Mouse (Mus musculus): Measurements from ENCODE around the gene Nfe2l2. TPM values are rescaled to one million over a fixed set of nuclear protein-coding genes. Genes with fewer than 3 reads are reported as not detected.

The Nfe2l2 gene
- polyA plus RNA-seq, 1 experiment from 2014 or later = 52.9 TPM

DNA sequence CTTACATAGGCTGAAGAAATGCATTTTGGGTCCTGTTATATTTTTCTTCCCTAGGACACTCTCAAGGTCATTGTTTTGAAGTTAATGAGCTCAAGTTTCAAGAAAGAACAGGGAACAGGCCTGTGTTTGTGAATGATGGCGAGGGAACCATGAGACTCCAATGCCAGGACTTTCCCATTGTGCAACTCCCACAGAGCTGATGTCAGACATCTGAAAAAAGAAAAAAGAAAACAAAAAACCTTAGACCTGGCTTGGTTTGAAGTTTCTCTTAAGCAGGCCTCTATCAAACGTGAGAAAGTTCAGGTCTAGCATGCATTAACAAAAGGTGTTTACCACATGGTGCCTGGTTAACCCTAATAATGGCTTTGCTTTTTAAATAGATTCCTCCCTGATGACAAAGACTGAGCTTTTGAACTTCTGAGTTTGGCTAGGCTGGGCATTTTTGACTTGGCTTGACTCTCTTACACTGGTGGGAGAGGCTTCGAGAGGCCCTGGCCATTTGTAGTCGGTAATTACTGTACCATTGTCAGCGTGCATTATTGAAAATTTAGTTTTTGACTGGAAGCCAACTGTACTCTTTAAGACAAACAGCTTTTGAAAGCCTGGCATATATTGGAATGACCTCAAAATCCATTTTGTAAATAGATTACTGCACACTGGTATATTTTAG is 29.9 kb upstream of the Nfe2l2 start:
- ATAC-seq (ENCODE audit: low read depth) (no peak), DNase-seq (ENCODE audit: low spot score) (no peak)
- H3K9ac ChIP-seq (ENCODE audit: low read depth, low read length) = no peak overlapping the region
- H3K27ac ChIP-seq (replicated peaks; ENCODE audit: low read depth, low read length) = no peak overlapping the region
- H3K27me3 ChIP-seq (replicated peaks; ENCODE audit: control insufficient read depth, insufficient read depth, low read length) = no peaks in the 10 kb centered on the region
- no peaks in the 10 kb centered on the region for H3K9me3 ChIP-seq (ENCODE audit: control insufficient read depth, low read length)
- no peak overlapping the region for H3K4me3 ChIP-seq (ENCODE audit: low read depth, low read length)
- no peaks in the 10 kb centered on the region for H3K4me1 ChIP-seq (ENCODE audit: control insufficient read depth, insufficient read depth, low read length)
- WGBS = 65% methylated on average over 5 of the region's 5 CpGs
- no peaks in the 10 kb centered on the region for H3K36me3 ChIP-seq (ENCODE audit: control insufficient read depth, insufficient read depth, low read length)
- H3K4me2 ChIP-seq (ENCODE audit: low read depth, low read length) = no peak overlapping the region

DNA sequence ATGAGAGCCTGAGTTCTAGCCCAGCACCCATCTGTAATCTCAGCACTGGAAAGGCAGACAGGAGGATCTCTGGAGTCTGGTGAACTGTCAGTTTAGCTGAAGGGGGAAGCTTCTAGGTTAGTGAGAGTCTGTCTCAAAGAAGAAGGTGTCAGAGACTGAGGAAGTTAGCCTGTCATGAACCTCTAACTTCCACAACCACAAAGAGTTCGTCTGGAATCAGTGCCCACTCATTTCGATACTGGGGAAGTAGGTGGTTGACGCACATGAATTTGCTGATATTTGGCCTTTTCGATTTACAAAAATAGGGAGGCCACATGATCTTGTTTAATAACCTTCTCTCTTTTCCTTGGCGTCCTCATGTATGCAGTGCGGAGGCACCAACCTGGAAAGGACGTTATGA is 28.7 kb upstream of the Nfe2l2 start:
- no peak overlapping the region for H3K4me3 ChIP-seq (ENCODE audit: low read depth, low read length)
- no peak overlapping the region for H3K27ac ChIP-seq (replicated peaks; ENCODE audit: low read depth, low read length)
- no peak for DNase-seq (ENCODE audit: low spot score)
- no peak for ATAC-seq (ENCODE audit: low read depth)
- no peak overlapping the region for H3K9ac ChIP-seq (ENCODE audit: low read depth, low read length)
- no peaks in the 10 kb centered on the region for H3K4me1 ChIP-seq (ENCODE audit: control insufficient read depth, insufficient read depth, low read length)
- 88% methylated on average over 7 of the region's 7 CpGs for WGBS
- H3K4me2 ChIP-seq (ENCODE audit: low read depth, low read length) = no peak overlapping the region
- no peaks in the 10 kb centered on the region for H3K9me3 ChIP-seq (ENCODE audit: control insufficient read depth, low read length)
- no peaks in the 10 kb centered on the region for H3K36me3 ChIP-seq (ENCODE audit: control insufficient read depth, insufficient read depth, low read length)
- H3K27me3 ChIP-seq (replicated peaks; ENCODE audit: control insufficient read depth, insufficient read depth, low read length) = no peaks in the 10 kb centered on the region

DNA sequence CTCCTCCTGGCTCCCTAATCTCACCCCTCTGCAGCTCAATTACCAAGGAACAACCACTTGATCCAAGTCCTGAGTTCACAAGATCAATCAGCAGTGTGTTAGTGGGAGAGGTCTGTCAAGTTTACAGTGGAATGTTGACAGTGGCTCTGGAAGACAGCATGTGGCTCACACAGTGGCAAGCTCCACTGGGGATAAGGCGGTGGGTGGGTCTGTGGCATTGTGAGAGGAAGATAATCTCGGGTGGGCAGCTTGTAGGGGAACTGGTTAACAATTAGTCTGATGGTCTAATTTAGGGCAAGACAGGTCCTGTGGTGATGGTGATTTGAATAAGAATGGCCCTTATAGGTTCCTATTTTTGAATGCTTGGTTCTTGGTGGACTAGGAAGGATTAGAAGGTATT is 27.5 kb upstream of the Nfe2l2 start:
- H3K4me3 ChIP-seq (ENCODE audit: low read depth, low read length) = no peak overlapping the region
- H3K9ac ChIP-seq (ENCODE audit: low read depth, low read length) = no peak overlapping the region
- ATAC-seq (ENCODE audit: low read depth) (no peak), DNase-seq (ENCODE audit: low spot score) (no peak)
- H3K4me2 ChIP-seq (ENCODE audit: low read depth, low read length) = no peak overlapping the region
- H3K27me3 ChIP-seq (replicated peaks; ENCODE audit: control insufficient read depth, insufficient read depth, low read length) = no peaks in the 10 kb centered on the region
- no peak overlapping the region for H3K27ac ChIP-seq (replicated peaks; ENCODE audit: low read depth, low read length)
- WGBS = 68% methylated on average over 2 of the region's 2 CpGs
- H3K9me3 ChIP-seq (ENCODE audit: control insufficient read depth, low read length) = no peaks in the 10 kb centered on the region
- H3K36me3 ChIP-seq (ENCODE audit: control insufficient read depth, insufficient read depth, low read length) = no peaks in the 10 kb centered on the region
- no peaks in the 10 kb centered on the region for H3K4me1 ChIP-seq (ENCODE audit: control insufficient read depth, insufficient read depth, low read length)

- H3K27me3 ChIP-seq (replicated peaks; ENCODE audit: control insufficient read depth, insufficient read depth, low read length) = no peaks in the 10 kb centered on the region
- no peaks in the 10 kb centered on the region for H3K9me3 ChIP-seq (ENCODE audit: control insufficient read depth, low read length)
- no peak overlapping the region for H3K27ac ChIP-seq (replicated peaks; ENCODE audit: low read depth, low read length)
- no peak for DNase-seq (ENCODE audit: low spot score)
- H3K4me2 ChIP-seq (ENCODE audit: low read depth, low read length) = no peak overlapping the region
- no peaks in the 10 kb centered on the region for H3K36me3 ChIP-seq (ENCODE audit: control insufficient read depth, insufficient read depth, low read length)
- H3K9ac ChIP-seq (ENCODE audit: low read depth, low read length) = no peak overlapping the region
- WGBS = 78% methylated on average over 5 of the region's 5 CpGs
- H3K4me3 ChIP-seq (ENCODE audit: low read depth, low read length) = no peak overlapping the region
- no peaks in the 10 kb centered on the region for H3K4me1 ChIP-seq (ENCODE audit: control insufficient read depth, insufficient read depth, low read length)
- no peak for ATAC-seq (ENCODE audit: low read depth)
Measured at GRCm38 (mm10) chr2:75731233-75731651, 26.8 kb upstream of the Nfe2l2 start.

- no peak for ATAC-seq (ENCODE audit: low read depth)
- H3K4me3 ChIP-seq (ENCODE audit: low read depth, low read length) = no peak overlapping the region
- no peaks in the 10 kb centered on the region for H3K9me3 ChIP-seq (ENCODE audit: control insufficient read depth, low read length)
- H3K27me3 ChIP-seq (replicated peaks; ENCODE audit: control insufficient read depth, insufficient read depth, low read length) = no peaks in the 10 kb centered on the region
- H3K9ac ChIP-seq (ENCODE audit: low read depth, low read length) = no peak overlapping the region
- no peaks in the 10 kb centered on the region for H3K36me3 ChIP-seq (ENCODE audit: control insufficient read depth, insufficient read depth, low read length)
- WGBS = 84% methylated on average over 10 of the region's 10 CpGs
- no peaks in the 10 kb centered on the region for H3K4me1 ChIP-seq (ENCODE audit: control insufficient read depth, insufficient read depth, low read length)
- DNase-seq (ENCODE audit: low spot score) = no peak
- H3K4me2 ChIP-seq (ENCODE audit: low read depth, low read length) = no peak overlapping the region
- no peak overlapping the region for H3K27ac ChIP-seq (replicated peaks; ENCODE audit: low read depth, low read length)
Measured at GRCm38 (mm10) chr2:75730052-75730451, 25.6 kb upstream of the Nfe2l2 start.

GRCm38 (mm10) chr2:75724863-75725445 is 20.5 kb upstream of the Nfe2l2 start:
- Histone ChIP-seq H3K9ac (ENCODE audit: low read depth, low read length) (no peak overlapping the region), H3K27ac (replicated peaks; ENCODE audit: low read depth, low read length) (no peak overlapping the region), H3K4me1 (ENCODE audit: control insufficient read depth, insufficient read depth, low read length) (no peaks in the 10 kb centered on the region), H3K36me3 (ENCODE audit: control insufficient read depth, insufficient read depth, low read length) (no peaks in the 10 kb centered on the region), H3K4me2 (ENCODE audit: low read depth, low read length) (no peak overlapping the region), H3K9me3 (ENCODE audit: control insufficient read depth, low read length) (no peaks in the 10 kb centered on the region), H3K27me3 (replicated peaks; ENCODE audit: control insufficient read depth, insufficient read depth, low read length) (no peaks in the 10 kb centered on the region), H3K4me3 (ENCODE audit: low read depth, low read length) (no peak overlapping the region)
- DNase-seq (ENCODE audit: low spot score) (no peak), ATAC-seq (ENCODE audit: low read depth) (no peak)
- 71% methylated on average over 5 of the region's 5 CpGs for WGBS

DNA sequence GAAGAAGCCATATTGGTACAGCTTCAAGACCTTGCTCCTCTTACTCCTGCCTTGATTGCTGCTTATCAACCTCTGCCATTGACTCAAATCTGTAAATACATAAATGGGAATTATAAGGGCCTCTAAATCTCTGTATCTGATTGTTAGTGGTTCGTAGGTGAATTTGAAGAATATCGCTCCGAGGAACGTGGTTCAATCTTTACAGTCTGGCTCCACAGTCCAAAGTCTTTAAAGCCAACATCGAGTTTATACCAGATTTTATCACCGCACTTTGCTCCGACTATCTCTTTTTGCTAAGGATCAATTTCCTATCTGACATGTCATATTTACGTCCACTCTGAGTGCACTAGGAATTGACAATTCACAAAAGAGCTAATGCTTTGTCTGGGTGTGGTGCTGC is 19.0 kb upstream of the Nfe2l2 start:
- no peaks in the 10 kb centered on the region for H3K27me3 ChIP-seq (replicated peaks; ENCODE audit: control insufficient read depth, insufficient read depth, low read length)
- no peaks in the 10 kb centered on the region for H3K9me3 ChIP-seq (ENCODE audit: control insufficient read depth, low read length)
- DNase-seq (ENCODE audit: low spot score) = no peak
- H3K27ac ChIP-seq (replicated peaks; ENCODE audit: low read depth, low read length) = no peak overlapping the region
- ATAC-seq (ENCODE audit: low read depth) = no peak
- H3K4me2 ChIP-seq (ENCODE audit: low read depth, low read length) = no peak overlapping the region
- no peak overlapping the region for H3K4me3 ChIP-seq (ENCODE audit: low read depth, low read length)
- H3K4me1 ChIP-seq (ENCODE audit: control insufficient read depth, insufficient read depth, low read length) = no peaks in the 10 kb centered on the region
- WGBS = 92% methylated on average over 8 of the region's 8 CpGs
- no peaks in the 10 kb centered on the region for H3K36me3 ChIP-seq (ENCODE audit: control insufficient read depth, insufficient read depth, low read length)
- H3K9ac ChIP-seq (ENCODE audit: low read depth, low read length) = no peak overlapping the region

GRCm38 (mm10) chr2:75722893-75723292 is 18.5 kb upstream of the Nfe2l2 start:
- Histone ChIP-seq H3K9me3 (ENCODE audit: control insufficient read depth, low read length) (no peaks in the 10 kb centered on the region), H3K4me1 (ENCODE audit: control insufficient read depth, insufficient read depth, low read length) (no peaks in the 10 kb centered on the region), H3K36me3 (ENCODE audit: control insufficient read depth, insufficient read depth, low read length) (no peaks in the 10 kb centered on the region), H3K4me2 (ENCODE audit: low read depth, low read length) (no peak overlapping the region), H3K27ac (replicated peaks; ENCODE audit: low read depth, low read length) (no peak overlapping the region), H3K9ac (ENCODE audit: low read depth, low read length) (no peak overlapping the region), H3K4me3 (ENCODE audit: low read depth, low read length) (no peak overlapping the region), H3K27me3 (replicated peaks; ENCODE audit: control insufficient read depth, insufficient read depth, low read length) (no peaks in the 10 kb centered on the region)
- DNase-seq (ENCODE audit: low spot score) = no peak
- 86% methylated on average over 5 of the region's 5 CpGs for WGBS
- ATAC-seq (ENCODE audit: low read depth) = no peak
